Mouse (Mus musculus): Measurements from ENCODE around the gene Dscaml1.

GRCm38 (mm10) chr9:45599377-45599776 lies 172.9 kb downstream of the Dscaml1 start:
- TF ChIP-seq CTCF (IDR thresholded peaks at IDR 0.05; ENCODE audit: extremely low read depth, insufficient read depth, insufficient read length, insufficient replicate concordance) (no peak), POLR2A (IDR thresholded peaks at IDR 0.05; ENCODE audit: low read depth, low read length) (no peak)
